Mouse (Mus musculus) CH12.LX (cell line): ENCODE data around the gene Gm20671. TPM values are rescaled to one million over a fixed set of nuclear protein-coding genes. Genes with fewer than 3 reads are reported as not detected.

Source experiments
- DNase-seq: peaks from one replicate; pipeline ENCODE4 v3.0.0-alpha.2; 2013; ENCODE audit errors: extremely low read depth
- H3K27ac ChIP-seq: 2 replicates; pipeline ENCODE4 v1.5.1; 2012; ENCODE audit warnings: low read depth, mild to moderate bottlenecking, control low read depth, moderate library complexity; ENCODE audit not compliant: insufficient read depth
- H3K27me3 ChIP-seq: replicated peaks from 2 replicates; pipeline ENCODE3; 2012; ENCODE audit warnings: inconsistent platforms
- H3K36me3 ChIP-seq, 2 experiments: replicated peaks in 1 of 2; 2 replicates each; pipeline versions ENCODE3 to v1.6.1; 2012; ENCODE audit warnings: inconsistent platforms in 1 of 2, low read length in 1 of 2, mild to moderate bottlenecking in 1 of 2, mixed read lengths in 1 of 2, moderate library complexity in 1 of 2; ENCODE audit not compliant: control insufficient read depth in 1 of 2, insufficient read depth in 1 of 2
- H3K4me1 ChIP-seq, 2 experiments: 2 replicates each; pipeline ENCODE4 v1.6.1; 2012; ENCODE audit warnings: inconsistent platforms in 1 of 2, moderate library complexity in 1 of 2; ENCODE audit not compliant: insufficient read depth in 2 of 2, control insufficient read depth in 1 of 2
- H3K4me2 ChIP-seq: 2 replicates; pipeline ENCODE4 v1.6.1; 2012; ENCODE audit warnings: low read depth, mild to moderate bottlenecking, control low read depth; ENCODE audit not compliant: poor library complexity, insufficient read depth, severe bottlenecking
- H3K4me3 ChIP-seq, 3 experiments: fragments of 150-350 bp in 1 of 3; sonication (generic) in 1 of 3; replicated peaks in 1 of 3; 2 replicates each; pipeline versions ENCODE3 to v1.5.1; 2011 to 2012; ENCODE audit warnings: low read depth in 2 of 3, low read length in 2 of 3, mild to moderate bottlenecking in 2 of 3, moderate library complexity in 2 of 3, control low read depth in 1 of 3, improper control_type of control experiment in 1 of 3, inconsistent platforms in 1 of 3, mixed read lengths in 1 of 3; ENCODE audit not compliant: poor library complexity in 1 of 3
- H3K79me2 ChIP-seq: replicated peaks from 2 replicates; pipeline ENCODE4 v1.6.1; 2012; ENCODE audit warnings: mild to moderate bottlenecking, moderate library complexity; ENCODE audit not compliant: control insufficient read depth, poor library complexity, insufficient read depth, severe bottlenecking; ENCODE audit errors: extremely low read depth
- H3K9ac ChIP-seq: 2 replicates; pipeline ENCODE4 v1.6.1; 2012; ENCODE audit warnings: low read depth, mild to moderate bottlenecking, control low read depth, moderate library complexity; ENCODE audit not compliant: insufficient read depth
- H3K9me3 ChIP-seq: replicated peaks from 2 replicates; pipeline ENCODE3; 2012; ENCODE audit warnings: low read length, inconsistent platforms, mixed read lengths
- CHD1 ChIP-seq: IDR thresholded peaks from 2 replicates; pipeline ENCODE4 v1.6.1; 2012; ENCODE audit warnings: low read depth, low read length, improper control_type of control experiment, inconsistent platforms
- CHD2 ChIP-seq: IDR thresholded peaks from 2 replicates; pipeline ENCODE4 v1.6.1; 2011; ENCODE audit warnings: low read length, improper control_type of control experiment
- CTCF ChIP-seq, 2 experiments: IDR thresholded peaks in 1 of 2; conservative IDR thresholded peaks in 1 of 2; 2 replicates each; pipeline ENCODE4 v1.5.1; 2011 to 2012; ENCODE audit warnings: low read depth in 2 of 2, low read length in 2 of 2, improper control_type of control experiment in 1 of 2, inconsistent platforms in 1 of 2, mild to moderate bottlenecking in 1 of 2, moderate library complexity in 1 of 2
- ELF1 ChIP-seq: IDR thresholded peaks from 2 replicates; pipeline ENCODE4 v1.6.1; 2014; ENCODE audit warnings: low read depth, mild to moderate bottlenecking, inconsistent platforms, low read length, improper control_type of control experiment
- EP300 ChIP-seq: IDR thresholded peaks from 2 replicates; pipeline ENCODE4 v1.6.1; 2011; ENCODE audit warnings: low read length, improper control_type of control experiment
- GABPA ChIP-seq: IDR thresholded peaks from 2 replicates; pipeline ENCODE4 v1.6.1; 2012; ENCODE audit warnings: low read depth, low read length, improper control_type of control experiment, inconsistent platforms; ENCODE audit not compliant: insufficient replicate concordance
- HCFC1 ChIP-seq: IDR thresholded peaks from 2 replicates; pipeline ENCODE4 v1.6.1; 2012; ENCODE audit warnings: low read depth, mild to moderate bottlenecking, inconsistent platforms, low read length, improper control_type of control experiment
- IRF4 ChIP-seq: IDR thresholded peaks from 2 replicates; pipeline ENCODE4 v1.6.1; 2014; ENCODE audit warnings: low read depth, mild to moderate bottlenecking, inconsistent platforms, low read length, improper control_type of control experiment
- JUN ChIP-seq: IDR thresholded peaks from 2 replicates; pipeline ENCODE4 v1.6.1; 2011; ENCODE audit warnings: low read depth, mild to moderate bottlenecking, low read length, improper control_type of control experiment, moderate library complexity; ENCODE audit not compliant: insufficient read depth
- JUND ChIP-seq: conservative IDR thresholded peaks from 2 replicates; pipeline ENCODE4 v1.6.1; 2011; ENCODE audit warnings: low read depth, low read length, improper control_type of control experiment
- KAT2A ChIP-seq: IDR thresholded peaks from 2 replicates; pipeline ENCODE4 v1.6.1; 2012; ENCODE audit warnings: low read length, improper control_type of control experiment, inconsistent platforms; ENCODE audit not compliant: insufficient replicate concordance
- MAFK ChIP-seq: IDR thresholded peaks from 2 replicates; pipeline ENCODE4 v1.6.1; 2011; ENCODE audit warnings: low read length, improper control_type of control experiment; ENCODE audit not compliant: insufficient replicate concordance
- MAZ ChIP-seq: IDR thresholded peaks from 2 replicates; pipeline ENCODE4 v1.6.1; 2012; ENCODE audit warnings: low read depth, mild to moderate bottlenecking, inconsistent platforms, low read length, improper control_type of control experiment, moderate library complexity
- MXI1 ChIP-seq: IDR thresholded peaks from 2 replicates; pipeline ENCODE4 v1.6.1; 2011; ENCODE audit warnings: mild to moderate bottlenecking, low read depth, low read length, improper control_type of control experiment
- MYC ChIP-seq: IDR thresholded peaks from 2 replicates; pipeline ENCODE4 v1.6.1; 2011; ENCODE audit warnings: low read depth, mild to moderate bottlenecking, improper control_type of control experiment, low read length
- NELFE ChIP-seq: IDR thresholded peaks from 2 replicates; pipeline ENCODE4 v1.6.1; 2011; ENCODE audit warnings: low read depth, low read length, improper control_type of control experiment
- NRF1 ChIP-seq: IDR thresholded peaks from 2 replicates; pipeline ENCODE4 v1.6.1; 2014; ENCODE audit warnings: low read depth, mild to moderate bottlenecking, inconsistent platforms, low read length, improper control_type of control experiment, moderate library complexity
- PAX5 ChIP-seq: IDR thresholded peaks from 2 replicates; pipeline ENCODE4 v1.6.1; 2012; ENCODE audit warnings: low read length, inconsistent platforms, mixed read lengths
- POLR2A ChIP-seq: IDR thresholded peaks from 2 replicates; pipeline ENCODE4 v1.6.1; 2011; ENCODE audit warnings: low read depth, mild to moderate bottlenecking, improper control_type of control experiment, low read length
- POLR2AphosphoS2 ChIP-seq: IDR thresholded peaks from 2 replicates; pipeline ENCODE4 v1.6.1; 2011; ENCODE audit warnings: low read depth, low read length, improper control_type of control experiment
- RAD21 ChIP-seq: IDR thresholded peaks from 2 replicates; pipeline ENCODE4 v1.6.1; 2011; ENCODE audit warnings: low read depth, mild to moderate bottlenecking, low read length, improper control_type of control experiment, moderate library complexity
- RCOR1 ChIP-seq: conservative IDR thresholded peaks from 2 replicates; pipeline ENCODE4 v1.6.1; 2012; ENCODE audit warnings: low read depth, mild to moderate bottlenecking, inconsistent platforms, low read length, improper control_type of control experiment
- SIN3A ChIP-seq: IDR thresholded peaks from 2 replicates; pipeline ENCODE4 v1.6.1; 2012; ENCODE audit warnings: low read length, improper control_type of control experiment, inconsistent platforms
- SMC3 ChIP-seq: IDR thresholded peaks from 2 replicates; pipeline ENCODE4 v1.6.1; 2011; ENCODE audit warnings: low read depth, low read length, improper control_type of control experiment
- TCF12 ChIP-seq: IDR thresholded peaks from 2 replicates; pipeline ENCODE4 v1.6.1; 2014; ENCODE audit warnings: low read depth, mild to moderate bottlenecking, inconsistent platforms, low read length, improper control_type of control experiment
- UBTF ChIP-seq: IDR thresholded peaks from 2 replicates; pipeline ENCODE4 v1.6.1; 2012; ENCODE audit warnings: low read depth, mild to moderate bottlenecking, inconsistent platforms, low read length, improper control_type of control experiment, moderate library complexity
- USF1 ChIP-seq: IDR thresholded peaks from 2 replicates; pipeline ENCODE4 v1.6.1; 2014; ENCODE audit warnings: low read depth, mild to moderate bottlenecking, inconsistent platforms, low read length, improper control_type of control experiment
- ZC3H11A ChIP-seq: IDR thresholded peaks from 2 replicates; pipeline ENCODE4 v1.6.1; 2012; ENCODE audit warnings: low read depth, mild to moderate bottlenecking, inconsistent platforms, low read length, improper control_type of control experiment
- ZKSCAN1 ChIP-seq: IDR thresholded peaks from 2 replicates; pipeline ENCODE4 v1.6.1; 2012; ENCODE audit warnings: low read depth, inconsistent platforms, low read length, improper control_type of control experiment, borderline replicate concordance
- dilution Hi-C: fragments of 300-500 bp; cut with MboI; formaldehyde crosslinking; loops from 2 replicates; pipeline ENCODE4 v1.14.3; 2020; ENCODE audit warnings: low sequenced_read_pairs; ENCODE audit not compliant: extremely low pct_unique_long_range_greater_than_20kb, extremely low pct_ligation_motif_present
- in situ Hi-C: fragments of 300-500 bp; cut with MboI; formaldehyde crosslinking; loops from 3 replicates; pipeline ENCODE4 v1.14.3; 2019; ENCODE audit warnings: low sequenced_read_pairs, low pct_ligation_motif_present, low pct_unique_long_range_greater_than_20kb, mixed read lengths
- polyA plus RNA-seq: library from polyadenylated mRNA; unstranded; fragments of >175 nt; gene quantifications from 2 replicates; pipeline ENCODE4 v1.2.1, GENCODE M21; 2012; ENCODE audit warnings: low read depth; ENCODE audit not compliant: insufficient read length
- total RNA-seq, 2 experiments: library from RNA; depleted of rRNA; stranded (reverse); fragments of 300-350 nt in 1 of 2; fragments of >200 nt in 1 of 2; gene quantifications; 2 replicates each; pipeline ENCODE4 v1.2.3; 2012 to 2014

Gm20671 gene
- total and polyA plus RNA-seq, 3 experiments, result 0.81 TPM; not detected in 2

DNA sequence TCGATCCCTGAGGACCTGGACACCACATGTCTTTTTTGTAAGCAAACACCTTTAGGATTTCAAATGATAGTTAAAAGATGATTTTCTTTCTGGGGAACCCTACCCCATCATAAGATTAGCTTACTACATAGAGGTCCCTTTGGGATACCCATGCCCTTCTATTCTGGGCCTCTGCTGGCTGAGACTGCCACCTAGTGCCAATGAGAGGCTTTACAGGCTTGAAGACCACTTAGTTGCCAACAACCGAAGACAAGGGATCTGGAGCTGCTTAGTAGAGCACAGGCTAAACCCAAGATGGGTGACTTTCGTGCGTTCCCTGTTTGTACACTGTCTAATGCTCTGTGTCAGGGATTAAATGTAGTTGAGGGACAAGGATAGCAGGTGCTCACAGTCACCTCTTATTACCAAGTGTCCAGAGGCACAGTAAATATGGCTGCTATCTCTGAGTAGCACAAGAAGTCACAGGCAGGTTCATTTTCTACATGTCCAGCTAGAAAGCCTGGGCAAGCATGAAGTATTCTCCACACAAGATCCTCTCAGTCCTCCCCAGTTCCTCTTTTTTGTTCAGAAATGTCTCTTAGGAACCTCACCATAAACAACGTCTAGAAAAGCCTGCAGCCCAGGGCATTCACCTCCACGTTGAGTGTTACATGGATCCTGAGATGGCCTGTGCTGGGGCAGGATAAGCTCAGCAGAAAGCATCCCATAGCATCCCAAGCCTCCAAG lies 79.1 kb downstream of the Gm20671 start:
- TF ChIP-seq SIN3A (no peak), RAD21 (peak; percentile 79), CTCF (conservative IDR thresholded peaks at IDR 0.05 in 1 of 2, IDR thresholded peaks at IDR 0.05 in 1 of 2; ENCODE audit: low read depth in 2 of 2, low read length in 2 of 2) (peak; percentile 75 to 82), POLR2A (no peak), EP300 (peak; percentile 69), IRF4 (peak; percentile 63), SMC3 (peak; percentile 37; the same call in 1 of the 2 replicates)
- dilution Hi-C loops (no loop called here), in situ Hi-C loops (no loop called here)
- Histone ChIP-seq H3K9ac (no peak overlapping the region), H3K36me3 (peaks cover 0 to 35% of the 10 kb centered on the region in 2 experiments), H3K27me3 (no peaks in the 10 kb centered on the region), H3K4me2 (no peak overlapping the region), H3K27ac (no peak overlapping the region), H3K79me2 (no peaks in the 10 kb centered on the region; the same call in 1 of the 2 replicates), H3K9me3 (no peaks in the 10 kb centered on the region), H3K4me1 (peaks cover 33 to 91% of the 10 kb centered on the region in 2 experiments), H3K4me3 (no peak overlapping the region)
- peak; percentile 64 for DNase-seq

DNA sequence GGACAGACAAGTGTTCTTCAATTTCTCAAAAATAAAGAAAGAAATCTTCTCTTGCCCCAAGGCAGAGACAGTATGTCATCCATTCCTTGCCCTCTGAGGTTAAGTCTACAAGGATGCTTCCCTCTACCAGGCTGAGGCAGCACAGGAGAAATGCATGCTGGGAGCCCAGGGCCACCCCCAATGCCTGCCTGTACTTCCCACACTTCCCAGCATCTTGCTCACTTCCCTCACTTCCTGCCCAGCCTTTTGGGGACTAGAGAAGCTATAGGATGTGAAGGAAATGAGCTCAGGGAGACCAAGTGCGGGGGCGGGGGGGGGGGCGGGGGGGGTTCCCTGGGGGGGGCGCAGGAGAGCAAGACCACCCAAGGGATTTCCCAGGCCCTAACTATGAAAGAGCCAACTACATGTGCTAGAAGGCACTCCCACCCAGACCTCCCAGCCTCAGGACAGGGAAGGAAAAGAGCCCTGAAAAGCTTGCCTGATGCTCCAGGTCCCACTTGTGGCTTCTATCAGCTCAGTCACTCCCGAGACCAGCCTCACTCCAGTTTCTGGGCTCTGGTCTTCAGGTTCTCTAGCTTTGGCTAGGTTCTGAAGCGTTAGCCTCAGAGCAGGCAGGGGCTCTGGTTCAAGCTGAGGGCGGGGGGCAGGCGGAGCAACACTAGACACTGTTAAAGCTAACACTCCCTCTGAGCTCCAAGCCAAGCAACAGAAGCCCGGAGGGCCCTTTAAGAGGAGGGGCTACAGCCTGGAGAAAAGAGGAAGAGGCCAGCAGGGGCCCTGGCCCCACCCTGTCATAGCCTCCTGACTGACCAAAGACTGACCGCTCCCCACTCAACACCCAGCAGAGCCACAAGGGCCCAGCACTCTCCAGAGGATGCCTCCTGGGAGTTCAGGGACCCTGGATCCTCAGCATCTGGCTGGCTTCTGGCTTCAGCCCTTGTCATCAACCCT lies 80.9 kb downstream of the Gm20671 start:
- H3K4me3 ChIP-seq, result peak overlapping the region; percentile 44 to 73 (median 57)
- in situ Hi-C loops, result no loop called here
- peaks cover 0 to 51% of the 10 kb centered on the region in 2 experiments for H3K36me3 ChIP-seq
- DNase-seq, result peak; percentile 79
- no peaks in the 10 kb centered on the region; the same call in 1 of the 2 replicates for H3K79me2 ChIP-seq
- H3K4me1 ChIP-seq, result peaks cover 25 to 78% of the 10 kb centered on the region in 2 experiments
- no peaks in the 10 kb centered on the region for H3K27me3 ChIP-seq
- H3K9me3 ChIP-seq, result no peaks in the 10 kb centered on the region
- H3K27ac ChIP-seq, result no peak overlapping the region
- dilution Hi-C loops, result no loop called here
- peak overlapping the region; percentile 60 for H3K4me2 ChIP-seq
- H3K9ac ChIP-seq, result peak overlapping the region; percentile 43; the same call in 1 of the 2 replicates
- TF ChIP-seq JUN (no peak), CHD2 (0 out of 2 replicates have a peak, but pooled peaks have one; percentile 11), SMC3 (no peak), SIN3A (peak; percentile 85; the same call in 1 of the 2 replicates), NELFE (peak; percentile 40; the same call in 1 of the 2 replicates), PAX5 (no peak), MAZ (peak; percentile 82), TCF12 (no peak; the same call in 1 of the 2 replicates), NRF1 (no peak), KAT2A (no peak), EP300 (peak; percentile 27; the same call in 1 of the 2 replicates), UBTF (no peak), ZKSCAN1 (no peak), GABPA (no peak), ZC3H11A (no peak), ELF1 (peak; percentile 85), JUND (no peak), MXI1 (0 out of 2 replicates have a peak, but pooled peaks have one; percentile 38), POLR2AphosphoS2 (no peak), HCFC1 (peak; percentile 62), USF1 (no peak), MYC (no peak), CHD1 (no peak), MAFK (no peak), RCOR1 (no peak)
